Mouse (Mus musculus) G1E-ER4 (cell line): Measurements from ENCODE around the gene Uqcc3. TPM values are rescaled to one million over a fixed set of nuclear protein-coding genes. Genes with fewer than 3 reads are reported as not detected.

Source experiments
- GATA1 ChIP-seq: IDR thresholded peaks from one replicate; pipeline ENCODE4 v1.8.0; 2012; ENCODE audit warnings: low read length, inconsistent platforms
- polyA plus RNA-seq: library from polyadenylated mRNA; stranded (reverse); fragments of >175 nt; gene quantifications from 2 replicates; pipeline ENCODE4 v1.2.3, GENCODE M21; 2012

The Uqcc3 gene
- polyA plus RNA-seq, 1 experiment: 71.1 TPM

GRCm38 (mm10) chr19:8837251-8837791 is 43.4 kb downstream of the Uqcc3 start, which contains the start of gene Bscl2:
TSS of gene Bscl2 (plus strand) at chr19:8837467.
- TF ChIP-seq GATA1: no peak

GRCm38 (mm10) chr19:8832971-8833370 is 47.8 kb downstream of the Uqcc3 start:
- no peak for TF ChIP-seq GATA1

GRCm38 (mm10) chr19:8831262-8831661 is 49.5 kb downstream of the Uqcc3 start:
- TF ChIP-seq GATA1: no peak

- no peak for TF ChIP-seq GATA1
Observed at GRCm38 (mm10) chr19:8830664-8831063, 50.1 kb downstream of the Uqcc3 start.

Other genes with a start within 250 kb of the Uqcc3 start
- gene Chrm1, start 217.1 kb downstream of the Uqcc3 start, polyA plus RNA-seq: 0.02 and 0.12 TPM in 2 replicates
- 180 and 242 TPM in 2 replicates for gene Slc3a2, start 157.6 kb downstream of the Uqcc3 start, polyA plus RNA-seq
- 45.8 and 52.0 TPM in 2 replicates for gene Wdr74, start 145.1 kb downstream of the Uqcc3 start, polyA plus RNA-seq
- 1.8 and 2.1 TPM in 2 replicates for gene 1700092M07Rik, start 140.2 kb downstream of the Uqcc3 start, polyA plus RNA-seq
- gene Stx5a, start 139.5 kb downstream of the Uqcc3 start, polyA plus RNA-seq: 13.4 and 17.1 TPM in 2 replicates
- 23.2 and 29.3 TPM in 2 replicates for gene Nxf1, start 123.8 kb downstream of the Uqcc3 start, polyA plus RNA-seq
- gene Tmem223, start 109.9 kb downstream of the Uqcc3 start, polyA plus RNA-seq: 3.6 and 4.5 TPM in 2 replicates
- gene Tmem179b, start 106.5 kb downstream of the Uqcc3 start, polyA plus RNA-seq: 50.4 and 51.8 TPM in 2 replicates
- gene Taf6l, start 94.5 kb downstream of the Uqcc3 start, polyA plus RNA-seq: 42.9 and 51.9 TPM in 2 replicates
- gene Polr2g, start 82.3 kb downstream of the Uqcc3 start, polyA plus RNA-seq: 8.1 and 8.9 TPM in 2 replicates
- gene Zbtb3, start 78.4 kb downstream of the Uqcc3 start, polyA plus RNA-seq: 1.4 and 1.9 TPM in 2 replicates
- gene Ttc9c, start 61.6 kb downstream of the Uqcc3 start, polyA plus RNA-seq: 2.1 and 3.1 TPM in 2 replicates
- 100 and 147 TPM in 2 replicates for gene Hnrnpul2, start 60.9 kb downstream of the Uqcc3 start, polyA plus RNA-seq
- 110 and 157 TPM in 2 replicates for gene AC129217.1, start 51.1 kb downstream of the Uqcc3 start, polyA plus RNA-seq
- 9.4 and 10.6 TPM in 2 replicates for gene Bscl2, start 43.5 kb downstream of the Uqcc3 start, polyA plus RNA-seq
- gene Gng3, start 41.7 kb downstream of the Uqcc3 start, polyA plus RNA-seq: not detected in 2 replicates
- gene Lrrn4cl, start 30.2 kb downstream of the Uqcc3 start, polyA plus RNA-seq: not detected in 2 replicates
- 262 and 324 TPM in 2 replicates for gene Ubxn1, start 9.4 kb downstream of the Uqcc3 start, polyA plus RNA-seq
- gene Lbhd1, start 2.8 kb upstream of the Uqcc3 start, polyA plus RNA-seq: 0.46 and 0.48 TPM in 2 replicates
- gene Gm49403, start 3.0 kb upstream of the Uqcc3 start, polyA plus RNA-seq: not detected in 2 replicates
- 63.6 and 93.2 TPM in 2 replicates for gene 1810009A15Rik, start 7.9 kb upstream of the Uqcc3 start, polyA plus RNA-seq
- gene Gm49416, start 8.0 kb upstream of the Uqcc3 start, polyA plus RNA-seq: 12.7 and 33.2 TPM in 2 replicates
- 50.3 and 53.9 TPM in 2 replicates for gene Ints5, start 12.1 kb upstream of the Uqcc3 start, polyA plus RNA-seq
- 45.9 and 48.4 TPM in 2 replicates for gene Ganab, start 17.1 kb upstream of the Uqcc3 start, polyA plus RNA-seq
- 110 and 120 TPM in 2 replicates for gene B3gat3, start 39.5 kb upstream of the Uqcc3 start, polyA plus RNA-seq
- 29.4 and 38.6 TPM in 2 replicates for gene Rom1, start 48.4 kb upstream of the Uqcc3 start, polyA plus RNA-seq
- gene Eml3, start 48.6 kb upstream of the Uqcc3 start, polyA plus RNA-seq: 100 and 115 TPM in 2 replicates
- gene Mta2, start 61.0 kb upstream of the Uqcc3 start, polyA plus RNA-seq: 75.9 and 85.0 TPM in 2 replicates
- 53.5 and 54.6 TPM in 2 replicates for gene Tut1, start 72.9 kb upstream of the Uqcc3 start, polyA plus RNA-seq
- gene Eef1g, start 86.1 kb upstream of the Uqcc3 start, polyA plus RNA-seq: 60.0 and 221 TPM in 2 replicates
- gene Ahnak, start 108.4 kb upstream of the Uqcc3 start, polyA plus RNA-seq: 0.31 and 1.3 TPM in 2 replicates
- gene Scgb1a1, start 207.0 kb upstream of the Uqcc3 start, polyA plus RNA-seq: not detected in 2 replicates